In genomic region chr5:113591751-113592230, GRCm38 (mm10) we compare ENCODE assay signal across 8 mouse cellular contexts. TPM values are rescaled to one million over a fixed set of nuclear protein-coding genes. Genes with fewer than 3 reads are reported as not detected.
DNase-seq lines count a peak whose midpoint lies in the region; ATAC-seq and TF ChIP-seq lines count a peak whose summit lies in the region.

No protein-coding gene starts in this region.

- intact Hi-C loops in heart, postnatal 14 days (cut with DNase I) = no loop called here

- no peak overlapping the region for H3K27ac ChIP-seq in lung, postnatal 0 days (ENCODE audit: low read length)
- no peak overlapping the region for H3K27ac ChIP-seq in thymus, adult 2 months (ENCODE audit: control insufficient read depth, insufficient read depth, low read length)

- TF ChIP-seq CTCF in lung, postnatal 0 days (IDR thresholded peaks at IDR 0.05) = no peak
- no peak for TF ChIP-seq CTCF in lung, adult 2 months (IDR thresholded peaks at IDR 0.05; ENCODE audit: insufficient read depth, low read length)
- TF ChIP-seq CTCF in thymus, adult 2 months (IDR thresholded peaks at IDR 0.05; ENCODE audit: borderline replicate concordance, control insufficient read depth, extremely low read depth, insufficient read depth, low read length, poor library complexity) = no peak

- H3K4me2 ChIP-seq in lung, postnatal 0 days (replicated peaks; ENCODE audit: low read depth, low read length) = no peak overlapping the region

- 16% methylated on average over 6 of the region's 6 CpGs for WGBS in lung, postnatal 0 days
- WGBS in lung, adult 2 months = 26% methylated on average over 6 of the region's 6 CpGs
- 5% methylated on average over 6 of the region's 6 CpGs for WGBS in thymus, adult 2 months

- no peaks in the 10 kb centered on the region for H3K36me3 ChIP-seq in lung, postnatal 0 days (ENCODE audit: insufficient read depth, low read length)
- no peaks in the 10 kb centered on the region for H3K36me3 ChIP-seq in thymus, adult 2 months (ENCODE audit: control insufficient read depth, insufficient read depth, low read length)

- no peaks in the 10 kb centered on the region for H3K4me1 ChIP-seq in lung, postnatal 0 days (ENCODE audit: insufficient read depth, low read depth, low read length)
- no peaks in the 10 kb centered on the region for H3K4me1 ChIP-seq in lung, adult 2 months (ENCODE audit: control insufficient read depth, insufficient read depth, low read length)
- no peaks in the 10 kb centered on the region for H3K4me1 ChIP-seq in thymus, adult 2 months (replicated peaks; ENCODE audit: control insufficient read depth, insufficient read depth, low read length)

- no peaks in the 10 kb centered on the region for H3K9me3 ChIP-seq in lung, postnatal 0 days (ENCODE audit: low read length)

- H3K4me3 ChIP-seq in lung, postnatal 0 days (ENCODE audit: low read depth, low read length) = no peak overlapping the region
- H3K4me3 ChIP-seq in lung, adult 2 months (replicated peaks; ENCODE audit: extremely low read depth, low read depth, low read length) = no peak overlapping the region
- no peak overlapping the region for H3K4me3 ChIP-seq in thymus, adult 2 months (ENCODE audit: control insufficient read depth, insufficient read depth, low read length)

- H3K9ac ChIP-seq in lung, postnatal 0 days (replicated peaks; ENCODE audit: low read depth) = no peak overlapping the region

- DNase-seq in lung, postnatal 0 days (ENCODE audit: low spot score) = no peak
- no peak for DNase-seq in lung, adult 2 months
- peak; percentile 32 for DNase-seq in forelimb bud, embryonic 11.5 days (ENCODE audit: low read depth, low spot score)
- DNase-seq in left cerebral cortex, adult 18-20 months (ENCODE audit: low spot score in 2 of 2) = peak; percentile 70 to 81
- peak; percentile 39 for DNase-seq in retina, embryonic 14.5 days (ENCODE audit: low spot score)
- DNase-seq in kidney, adult 9 months = no peak
- DNase-seq in thymus, adult 2 months = no peak
- DNase-seq in heart, postnatal 14 days = no peak

- peak; percentile 40 for ATAC-seq in lung, postnatal 0 days

- no peak for TF ChIP-seq POLR2A in lung, adult 2 months (IDR thresholded peaks at IDR 0.05; ENCODE audit: borderline replicate concordance, extremely low read depth, low read depth, low read length)
- TF ChIP-seq POLR2A in thymus, adult 2 months (IDR thresholded peaks at IDR 0.05; ENCODE audit: control insufficient read depth, extremely low read depth, insufficient read depth, low read length, poor library complexity) = no peak

- no peak for TF ChIP-seq EP300 in lung, postnatal 0 days (IDR thresholded peaks at IDR 0.05)

- no peaks in the 10 kb centered on the region for H3K27me3 ChIP-seq in lung, postnatal 0 days (replicated peaks; ENCODE audit: insufficient read depth, low read length)
- no peaks in the 10 kb centered on the region for H3K27me3 ChIP-seq in thymus, adult 2 months (ENCODE audit: control insufficient read depth, insufficient read depth, low read length)

RNA-seq across cellular contexts. Expression of gene Cmklr1, which starts 58.4 kb away (rescaled TPM):
- polyA plus RNA-seq in lung, postnatal 0 days (2015; fragmentation: Nextera tagmentation; extraction: Ambion mirVana) = 53.4 and 63.8 TPM in 2 replicates
- 271 and 341 TPM in 2 replicates for polyA plus RNA-seq in lung, adult 2 months (2012; rRNA removed)
- total RNA-seq in left cerebral cortex, adult 18-20 months (2021) = 1 to 10 TPM; 4.6 to 5.5 TPM
- 28.8 and 32.6 TPM in 2 replicates for polyA plus RNA-seq in thymus, adult 2 months (2012; rRNA removed)
- 10 to 100 TPM; 23.8 to 25.0 TPM for total RNA-seq in heart, postnatal 14 days (2021)

Comparison
In these comparisons a context has a peak if more than half of its experiments do, and no peak if none do; other contexts are left out.
1. DNase-seq: peak in forelimb bud, embryonic 11.5 days (single experiment), left cerebral cortex, adult 18-20 months (2 of 2) and retina, embryonic 14.5 days (single experiment); none in lung, postnatal 0 days (single experiment), lung, adult 2 months (single experiment), kidney, adult 9 months (single experiment), thymus, adult 2 months (single experiment) and heart, postnatal 14 days (0 of 2).